Mouse (Mus musculus): ENCODE results near the gene Cuedc1.

DNA sequence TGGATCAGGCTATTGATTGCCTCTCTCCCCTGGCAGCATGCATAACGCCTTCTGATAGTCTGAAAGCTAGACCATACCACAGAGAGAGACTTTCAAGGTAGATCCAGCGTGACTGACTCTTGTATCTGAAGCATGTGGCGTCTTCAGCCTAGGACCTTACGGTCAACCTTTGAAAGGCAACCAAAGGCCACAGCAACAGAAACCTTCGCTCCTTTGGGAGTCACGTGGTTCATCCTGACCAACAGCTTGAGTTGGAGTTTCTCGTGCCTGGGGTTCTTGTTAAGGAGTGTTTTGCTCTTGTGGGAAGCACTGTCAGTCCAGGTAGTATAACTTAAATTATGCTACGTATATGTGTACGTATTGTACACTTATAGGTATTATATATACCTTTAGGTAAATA is 30.6 kb downstream of the Cuedc1 start:
- TF ChIP-seq CTCF (conservative IDR thresholded peaks at IDR 0.05; ENCODE audit: insufficient read depth, insufficient read length, low read depth, low read length) (no peak), POLR2A (IDR thresholded peaks at IDR 0.05; ENCODE audit: low read depth, low read length) (no peak)

All from kidney, adult 2 months (tissue).